Mouse (Mus musculus) frontal cortex, postnatal 25 days (tissue): ENCODE measurements around the gene Greb1.

Experiments used
- DNase-seq, 2 experiments: peaks; one replicate each; pipeline ENCODE4 v3.0.0; 2022; ENCODE audit warnings: low spot score in 2 of 2

Greb1 gene

GRCm38 (mm10) chr12:16634075-16634813, 166.4 kb downstream of the Greb1 start:
- DNase-seq: peak; percentile 29 to 40

- no peak for DNase-seq
These were observed 167.5 kb downstream of the Greb1 start for GRCm38 (mm10) chr12:16633235-16633634.

- DNase-seq: no peak
These were observed 169.3 kb downstream of the Greb1 start for GRCm38 (mm10) chr12:16631423-16631822.

GRCm38 (mm10) chr12:16630866-16631185, 169.9 kb downstream of the Greb1 start:
- no peak for DNase-seq

- no peak for DNase-seq
These were observed 170.4 kb downstream of the Greb1 start for GRCm38 (mm10) chr12:16630152-16630865.
